Mouse (Mus musculus): ENCODE measurements at regions not wholly inside any gene's neighbourhood (a gene's known extent, or its start where the extent isn't known, plus 50 kb on each side); places are given as distances from the start of the nearest gene placed in this dataset.
"Not testable (repeated sequence)": the region's sequence is repeated elsewhere in the genome, so short reads cannot be mapped to it uniquely, and the experiment has no call there.

DNA sequence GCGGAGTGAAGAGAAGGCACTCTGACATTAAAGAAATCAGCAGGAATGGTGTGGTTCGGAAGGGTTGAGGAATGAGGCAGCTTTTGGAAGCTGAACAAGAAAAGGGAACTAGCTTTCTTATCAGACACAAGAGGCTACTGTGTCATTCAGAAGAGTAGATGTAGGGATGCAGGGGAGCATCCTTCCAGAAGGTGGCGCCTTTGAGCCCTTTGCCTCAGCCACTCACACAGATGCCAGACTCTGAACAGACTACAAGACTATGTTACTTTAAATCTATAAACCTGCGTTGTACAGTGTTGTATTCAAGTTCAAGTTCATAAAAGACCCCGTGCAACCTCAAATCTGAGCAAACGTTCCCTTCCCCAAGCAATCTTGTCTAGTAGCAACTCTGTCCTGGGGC, 128.9 kb downstream of the Kap start:
- DNase-seq (ENCODE audit: low spot score): not testable (repeated sequence)

DNA sequence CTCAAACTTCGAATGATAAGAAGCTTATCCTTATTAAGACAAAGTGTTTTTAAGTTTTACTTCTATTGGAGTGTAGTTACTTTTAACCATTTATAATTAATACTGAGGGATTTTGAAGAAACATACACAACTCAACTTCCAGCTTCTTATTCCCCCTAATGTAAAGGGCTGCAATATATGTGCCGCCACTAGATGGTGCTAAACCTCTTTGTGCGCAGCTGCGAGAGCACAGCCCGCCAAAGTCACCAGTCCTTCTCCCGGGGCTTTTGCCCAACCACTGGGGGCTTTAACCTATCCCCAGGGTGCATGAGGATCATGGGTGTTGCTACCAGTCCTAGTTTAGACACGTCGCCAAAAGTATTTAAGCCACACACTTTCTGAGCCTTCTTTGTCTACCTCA, 146.8 kb downstream of the Kap start:
- DNase-seq (ENCODE audit: low spot score): peak; percentile 60

DNA sequence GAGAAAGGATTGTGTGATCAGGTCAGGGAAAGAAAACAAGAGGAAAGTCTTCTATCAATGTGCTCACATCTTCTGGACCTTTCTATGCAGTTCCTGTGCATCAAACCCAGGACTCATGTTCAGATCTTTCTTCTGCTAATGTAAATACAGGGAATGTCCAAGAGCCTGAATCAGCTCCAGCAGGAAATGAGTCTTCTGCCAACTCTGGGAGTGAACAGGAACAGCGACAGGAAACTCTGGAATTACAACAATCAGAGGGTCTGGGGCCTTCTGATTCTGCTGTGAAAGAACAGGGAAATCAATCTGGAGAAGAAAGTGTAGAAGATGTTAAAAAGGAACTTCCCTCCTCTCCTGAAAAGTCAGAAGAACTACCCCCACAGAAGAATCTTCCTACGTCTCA, 151.9 kb downstream of the Kap start:
- no peak for DNase-seq (ENCODE audit: low spot score)

Data from embryo, embryonic 10.5 days (tissue).